Mouse (Mus musculus) right cerebral cortex, adult 18-20 months (tissue): ENCODE measurements at regions not wholly inside any gene's neighbourhood (a gene's known extent, or its start where the extent isn't known, plus 50 kb on each side); places are given as distances from the start of the nearest gene placed in this dataset.
A peak's percentile ranks its signal among the peaks of the same experiment; 100 is the strongest.
"Not testable (repeated sequence)": the region's sequence is repeated elsewhere in the genome, so short reads cannot be mapped to it uniquely, and the experiment has no call there.

ENCODE experiments used
- DNase-seq: peaks from one replicate; pipeline ENCODE4 v3.0.0; 2022; ENCODE audit warnings: mixed read lengths

DNA sequence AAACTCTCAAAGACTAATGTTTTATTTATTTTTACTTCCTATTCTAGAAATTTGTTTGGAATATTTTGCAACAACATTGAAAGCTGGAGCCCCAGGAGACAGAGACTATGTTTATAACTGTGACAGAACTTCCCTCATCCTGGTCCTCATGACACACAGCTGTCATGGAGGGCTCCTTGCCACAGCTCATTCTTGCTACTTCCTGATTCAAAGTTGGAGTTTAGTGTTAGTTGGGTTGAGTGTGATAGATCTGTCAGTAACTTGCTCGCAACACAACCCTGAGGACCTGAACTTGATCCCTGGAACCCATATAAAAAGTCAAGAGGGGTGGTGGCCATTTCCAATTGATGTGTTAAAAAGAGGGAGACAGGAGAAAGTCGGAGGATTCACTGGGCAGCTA is 328.3 kb upstream of the Nox3 start:
- DNase-seq = no peak

DNA sequence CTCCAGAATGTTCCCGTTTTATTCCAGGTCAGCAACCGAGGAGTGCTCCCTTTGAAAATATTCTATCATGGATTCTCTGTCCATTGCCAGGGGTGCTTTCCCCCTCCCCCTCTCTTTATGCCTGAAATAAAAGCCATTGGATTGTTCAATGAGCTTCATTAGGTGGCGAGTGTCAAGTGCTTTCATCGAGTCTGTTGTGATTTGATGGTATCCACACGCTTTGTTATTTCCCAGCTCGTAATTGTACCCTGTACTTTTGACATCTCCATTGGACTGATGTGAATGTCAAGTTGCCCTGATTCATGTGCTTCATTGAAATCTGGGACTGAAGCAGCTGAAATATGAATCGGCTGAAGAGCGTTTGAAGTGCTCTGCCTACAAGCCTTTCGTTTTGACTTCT is 333.1 kb upstream of the Nox3 start:
- DNase-seq = no peak

DNA sequence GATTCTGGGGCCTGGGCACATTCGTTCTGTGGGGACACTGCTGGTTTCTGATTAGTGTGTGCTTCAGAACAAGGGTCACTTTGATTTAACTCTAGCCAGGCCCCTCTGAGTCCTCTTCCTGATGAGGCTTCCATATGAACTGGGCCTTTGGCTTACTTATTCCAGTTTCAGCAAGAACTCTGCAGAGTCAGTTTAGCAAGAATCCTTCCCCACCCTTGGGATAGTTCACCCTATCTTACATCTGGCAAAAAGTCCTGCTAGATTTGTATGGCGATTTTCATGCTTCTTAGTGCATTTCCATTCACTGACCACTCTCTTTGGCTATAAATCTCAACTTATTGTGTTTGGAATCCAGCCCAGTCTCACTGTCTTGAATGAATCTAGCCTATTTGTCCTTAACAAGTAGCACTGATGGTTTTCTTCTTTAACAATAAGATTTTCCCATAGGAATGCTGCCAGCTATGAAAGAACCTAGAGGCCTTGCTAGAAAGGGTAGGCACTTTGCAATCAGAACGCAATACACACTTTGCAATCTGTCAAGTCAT is 338.8 kb upstream of the Nox3 start:
- no peak for DNase-seq

DNA sequence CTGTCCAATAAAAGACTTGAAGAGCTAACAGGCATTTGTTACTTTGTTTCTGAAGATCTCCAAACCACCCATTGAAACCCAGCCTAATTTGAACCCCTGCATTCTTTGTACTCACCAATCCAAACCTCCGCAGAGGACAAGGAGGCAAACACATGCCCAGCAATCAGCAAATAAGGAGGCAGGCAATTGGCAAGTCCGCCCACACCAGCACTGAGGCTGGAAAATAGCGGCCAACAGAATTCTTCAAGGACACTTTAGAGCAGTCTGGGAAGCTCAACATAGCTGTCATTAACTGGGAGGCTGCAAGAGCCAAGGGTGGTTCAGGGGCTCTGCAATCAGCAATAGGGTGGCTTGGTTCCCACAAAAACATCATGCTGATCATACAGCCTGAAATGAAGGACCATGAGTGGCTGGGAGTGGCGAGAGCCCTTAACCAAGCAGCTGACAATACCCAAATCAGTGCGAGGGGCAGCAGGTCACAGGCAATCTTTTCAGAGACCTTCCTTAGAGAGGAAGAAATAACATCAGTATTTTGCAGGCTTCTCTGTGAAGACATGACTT is 344.1 kb upstream of the Nox3 start:
- peak; percentile 5 for DNase-seq

DNA sequence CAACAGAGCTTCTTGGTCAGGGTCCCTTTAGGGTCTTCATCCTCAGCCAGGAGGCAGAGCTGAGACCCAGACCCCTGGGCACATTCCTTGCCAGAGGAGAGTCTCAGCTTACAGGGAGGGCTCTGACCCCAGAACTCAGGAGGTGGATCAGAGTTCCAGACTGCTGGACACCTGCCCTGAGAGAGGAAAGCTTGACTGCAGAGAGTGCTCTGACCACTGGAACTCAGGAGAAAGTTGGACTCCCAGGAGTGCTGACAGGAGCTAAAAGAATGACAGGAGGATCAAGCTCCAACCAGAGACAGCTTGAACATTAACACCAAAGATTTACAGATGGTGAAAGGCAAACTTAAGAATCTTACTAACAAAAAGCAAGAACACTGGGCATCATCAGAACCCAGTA is 364.1 kb upstream of the Nox3 start:
- not testable (repeated sequence) for DNase-seq

DNA sequence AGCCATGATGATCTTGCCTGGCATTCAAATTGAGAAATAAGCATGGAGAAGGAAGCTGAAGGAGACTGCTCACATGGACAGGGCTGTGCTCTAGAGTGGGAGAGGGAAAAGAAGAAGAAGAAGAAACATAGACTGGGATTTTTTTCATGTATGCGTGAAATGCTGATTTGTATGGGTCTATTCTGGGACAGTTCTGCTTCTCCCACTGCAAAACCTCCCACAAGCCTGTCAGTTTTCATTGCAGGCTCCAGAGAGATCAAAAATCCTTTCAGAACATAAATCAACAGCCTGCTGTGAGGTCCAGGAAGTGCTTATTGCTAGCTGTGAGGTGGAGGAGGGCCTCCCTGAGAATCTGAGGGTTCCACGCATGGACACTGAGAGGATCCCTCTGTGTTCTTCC is 377.3 kb upstream of the Nox3 start:
- DNase-seq = peak; percentile 52

DNA sequence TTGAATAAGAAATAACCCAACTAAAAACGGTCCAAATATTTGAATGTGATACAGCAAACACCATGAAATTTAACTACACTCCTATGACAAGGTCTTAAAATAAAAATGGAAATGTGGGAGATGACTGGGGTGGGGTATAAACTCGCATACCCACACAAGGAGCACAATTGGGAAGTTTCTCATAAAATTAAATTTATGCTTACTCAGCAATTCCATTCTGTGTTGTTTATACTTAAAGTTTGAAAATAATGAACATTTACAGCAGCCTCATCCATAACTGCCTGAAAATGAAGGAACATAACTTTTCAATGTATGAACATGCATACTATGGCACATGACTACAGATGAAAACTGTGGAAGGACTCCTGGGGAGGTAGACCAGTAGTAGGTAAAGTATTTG is 384.5 kb upstream of the Nox3 start:
- no peak for DNase-seq

DNA sequence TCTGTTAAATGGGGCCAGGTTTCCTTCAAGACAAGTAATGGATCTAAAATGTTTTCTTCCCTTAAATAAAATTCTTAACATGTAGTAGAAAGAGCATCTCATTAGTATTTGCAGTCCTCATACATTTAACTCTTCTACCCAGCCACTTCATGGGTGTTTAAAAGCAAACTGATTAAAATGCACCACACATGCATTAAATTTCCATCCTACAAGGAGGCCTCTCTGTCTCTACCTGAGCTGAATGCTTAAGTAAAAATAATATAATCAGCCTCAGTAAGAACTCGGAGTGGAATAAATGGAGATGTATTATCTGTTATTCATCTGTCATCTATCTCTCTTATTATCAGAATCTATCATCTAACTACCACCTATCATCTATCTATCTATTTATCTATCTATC is 398.6 kb upstream of the Nox3 start:
- DNase-seq = no peak

DNA sequence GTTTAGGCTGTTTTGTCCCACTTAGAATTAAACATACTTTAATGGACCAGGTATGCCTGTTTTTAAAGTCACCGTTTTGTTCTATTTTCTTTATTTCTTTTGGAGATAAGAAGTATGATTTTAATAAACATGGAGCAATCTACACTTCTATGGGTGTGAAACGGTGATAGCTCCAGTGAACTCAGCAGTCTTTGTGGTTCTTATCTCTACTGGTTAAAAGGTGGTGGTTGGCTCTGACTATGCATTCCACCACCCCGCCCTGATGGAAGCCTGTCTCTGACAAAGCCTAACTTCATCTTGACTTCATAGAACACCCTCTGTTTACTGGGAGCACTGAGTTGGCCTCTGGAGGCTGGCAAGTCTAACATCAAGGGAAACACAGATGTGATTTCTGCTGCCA is 407.3 kb upstream of the Nox3 start:
- DNase-seq = no peak

DNA sequence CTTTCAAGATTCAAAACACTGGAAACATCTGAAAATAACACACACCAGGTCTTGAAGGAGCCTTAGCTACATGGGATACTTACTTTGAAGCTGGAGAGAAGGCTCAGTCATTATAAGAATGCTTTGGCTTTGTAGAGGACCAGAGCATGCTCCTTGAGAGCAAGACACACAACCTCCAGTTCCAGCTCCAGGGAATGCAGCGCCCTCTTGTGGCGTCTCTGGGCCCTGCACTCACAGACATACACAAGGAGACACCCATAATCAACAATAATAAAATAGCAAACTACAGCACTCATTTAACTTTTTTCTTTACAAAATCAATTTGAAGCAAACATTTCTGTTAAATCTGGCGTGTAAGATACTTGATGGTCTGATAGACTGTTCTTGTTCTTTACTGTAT is 413.2 kb upstream of the Nox3 start:
- no peak for DNase-seq

DNA sequence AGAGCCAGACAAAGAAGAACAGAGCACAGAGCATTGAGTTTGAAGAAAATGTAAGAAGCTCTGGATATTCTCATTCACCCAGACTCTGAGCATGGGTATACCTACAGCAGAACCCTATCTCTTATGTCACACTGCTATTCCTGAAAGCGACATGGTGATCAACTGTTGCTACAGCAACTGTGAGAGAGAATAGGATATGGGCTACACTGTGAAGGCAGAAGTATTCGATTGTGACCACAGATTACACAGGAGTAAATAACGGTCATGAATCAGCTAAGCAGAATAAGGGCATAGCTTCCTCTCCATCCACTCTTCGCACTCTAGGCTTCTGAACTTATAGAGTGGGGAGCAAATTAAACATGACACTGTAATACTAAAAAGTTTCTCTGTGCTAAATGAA is 417.0 kb upstream of the Nox3 start:
- no peak for DNase-seq

DNA sequence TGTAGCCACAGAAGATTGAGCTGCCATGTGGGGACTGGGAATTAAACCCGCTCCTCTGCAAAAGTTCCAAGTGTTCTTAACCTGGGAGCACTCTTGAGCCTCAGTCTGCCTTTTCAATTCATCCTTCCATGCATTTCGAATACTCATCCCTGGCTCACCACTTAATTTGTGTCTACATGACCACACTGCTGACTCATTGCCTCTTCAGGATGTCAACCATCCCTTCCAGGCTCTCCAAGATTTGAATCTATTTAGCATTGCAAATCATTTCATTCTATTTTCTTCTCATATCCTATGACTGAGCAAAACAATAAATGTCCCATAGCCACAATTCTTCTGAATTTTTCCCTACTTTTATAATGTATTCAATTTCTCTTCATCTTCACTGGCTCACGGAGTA is 420.4 kb upstream of the Nox3 start:
- DNase-seq = no peak

DNA sequence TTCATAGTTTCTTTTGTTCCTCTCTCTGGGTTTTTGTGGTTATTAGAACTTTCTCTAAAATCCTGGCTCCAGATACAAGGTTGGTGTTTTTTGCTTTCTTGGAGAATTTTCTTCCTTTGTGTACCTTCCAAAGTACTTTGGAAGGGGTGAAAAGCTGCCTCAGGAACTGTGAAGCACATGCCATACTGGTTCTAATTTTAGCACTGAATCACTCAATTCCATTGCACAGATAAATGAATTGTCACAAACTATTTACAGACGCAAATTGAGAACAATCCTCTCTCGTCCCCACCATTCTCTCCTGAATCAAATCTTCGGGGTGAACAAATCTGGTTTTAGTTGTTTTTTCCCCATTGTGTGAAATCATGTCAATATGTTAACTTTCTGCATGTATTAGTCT is 437.6 kb upstream of the Nox3 start:
- DNase-seq = no peak

DNA sequence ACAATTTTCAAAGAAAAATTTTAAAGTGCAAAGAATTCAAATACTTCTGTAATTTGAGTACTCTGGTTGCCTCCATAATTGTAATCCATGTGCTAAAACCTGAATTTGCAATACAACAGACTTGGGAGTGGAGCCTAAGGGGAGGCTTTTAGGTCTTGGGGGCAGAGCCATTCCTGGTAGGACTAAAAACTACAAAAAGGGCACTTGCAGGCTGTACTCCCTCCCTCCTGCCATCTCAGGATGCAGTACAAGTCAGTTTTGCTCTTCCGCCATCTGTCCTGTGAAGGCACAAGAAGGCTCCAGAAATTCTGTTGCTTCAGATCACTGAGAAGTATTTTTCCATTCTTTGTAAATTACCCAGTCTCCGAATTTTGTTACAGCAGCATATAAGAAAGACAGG is 467.4 kb upstream of the Nox3 start:
- DNase-seq = no peak

DNA sequence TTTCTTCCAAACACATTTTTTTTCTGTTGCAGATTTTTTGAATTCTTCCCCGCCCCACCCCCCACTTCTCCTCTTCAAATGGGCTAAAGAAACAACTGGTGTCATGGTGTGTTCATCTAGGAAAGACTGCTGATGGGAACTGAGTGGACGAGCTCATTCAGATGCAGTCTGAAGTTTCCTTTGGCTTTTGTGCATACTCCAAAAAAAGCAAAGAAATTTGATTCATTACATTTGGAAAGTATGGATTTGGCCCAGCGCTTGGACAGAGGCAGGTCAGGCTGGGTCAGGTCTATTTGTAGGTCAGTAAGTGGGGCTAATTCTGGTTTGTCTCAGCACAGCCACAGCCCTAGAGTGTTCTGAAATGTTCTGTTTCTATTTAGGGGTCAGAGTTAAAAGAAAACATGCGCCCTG is 477.9 kb upstream of the Nox3 start:
- no peak for DNase-seq

DNA sequence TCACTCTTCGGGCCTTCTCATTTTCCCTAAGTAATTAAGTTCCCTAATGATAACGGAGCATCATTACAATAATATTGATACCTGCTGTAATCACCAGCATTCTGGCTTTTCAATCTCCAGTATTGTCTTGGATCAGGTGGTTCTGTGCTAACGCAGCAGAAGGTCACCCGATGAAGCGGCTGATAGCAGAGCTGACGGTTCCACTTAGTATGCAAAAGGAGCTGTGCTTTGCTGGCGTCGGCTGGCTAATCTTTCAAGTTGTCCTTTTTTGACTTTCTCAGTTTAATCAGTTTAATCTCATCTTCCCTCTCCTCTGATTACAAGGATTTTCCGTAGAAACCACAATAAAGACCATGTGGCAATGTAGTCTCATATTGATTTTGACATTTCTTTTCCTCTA is 478.9 kb upstream of the Nox3 start:
- no peak for DNase-seq

DNA sequence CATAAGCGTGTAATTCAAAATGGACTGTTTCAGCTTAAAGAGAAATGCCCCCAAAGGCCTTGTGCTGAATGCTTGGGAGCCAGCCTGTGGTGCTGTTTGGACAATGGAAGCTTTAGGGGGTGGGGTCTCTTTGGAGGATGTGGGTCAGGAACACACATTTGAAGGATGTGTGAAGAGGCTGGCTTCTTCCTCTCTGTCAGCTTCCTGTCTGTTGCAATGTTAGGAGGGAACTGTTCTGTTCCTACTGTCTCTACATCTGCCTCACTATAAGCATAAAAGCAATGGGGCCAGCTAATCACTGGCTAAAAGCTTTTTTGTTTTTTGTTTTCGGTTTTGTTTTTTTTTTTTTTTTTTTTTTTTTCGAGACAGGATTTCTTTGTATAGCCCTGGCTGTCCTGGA is 480.5 kb upstream of the Nox3 start:
- DNase-seq = no peak

DNA sequence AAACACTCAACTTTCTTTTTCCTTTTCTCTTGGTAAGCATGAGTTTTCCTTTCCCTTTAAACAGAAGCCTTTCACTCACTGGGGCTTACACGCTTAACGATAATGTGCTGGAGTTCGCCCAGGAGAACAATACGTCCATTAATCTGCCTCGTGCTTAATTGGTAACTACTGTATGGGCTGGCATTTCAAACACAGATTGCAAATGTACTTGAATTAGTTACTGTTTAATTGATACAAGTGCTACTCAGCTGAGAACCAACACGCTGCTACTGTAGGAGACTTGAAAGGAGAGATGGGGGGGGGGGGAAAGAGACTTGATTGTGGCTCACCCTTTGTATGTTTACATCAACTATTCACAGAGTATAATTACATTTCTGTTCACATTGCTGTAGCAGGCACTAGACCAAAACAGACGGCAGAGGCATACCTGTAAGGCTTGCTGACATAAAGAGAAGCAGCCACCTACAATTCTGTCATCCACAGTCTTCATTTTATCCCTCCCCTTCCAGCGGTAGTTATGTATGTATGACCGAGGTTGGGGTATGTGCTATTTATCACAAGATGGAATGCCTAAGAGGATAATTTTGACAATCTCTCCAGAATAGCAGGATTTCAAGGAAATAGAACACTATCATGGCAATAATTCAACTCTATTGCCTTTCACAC is 481.6 kb upstream of the Nox3 start:
- DNase-seq = no peak

DNA sequence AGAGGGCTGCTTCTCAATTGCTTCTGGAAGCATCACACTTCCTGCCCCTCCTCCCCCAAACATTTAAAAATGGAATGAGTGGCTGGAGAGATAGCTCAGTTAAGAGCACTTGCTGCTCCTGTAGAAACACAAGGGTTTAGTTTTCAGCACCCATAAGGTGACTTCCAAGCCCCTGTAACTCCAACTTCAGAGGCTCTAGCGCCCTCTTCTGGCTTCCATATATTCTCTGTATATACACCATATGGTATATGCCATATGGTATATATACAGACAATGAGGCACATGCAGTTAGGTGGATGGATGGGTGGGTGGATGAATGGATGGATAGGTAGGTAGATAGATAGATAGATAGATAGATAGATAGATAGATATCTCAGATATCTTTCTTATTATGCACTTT is 483.2 kb upstream of the Nox3 start:
- no peak for DNase-seq

DNA sequence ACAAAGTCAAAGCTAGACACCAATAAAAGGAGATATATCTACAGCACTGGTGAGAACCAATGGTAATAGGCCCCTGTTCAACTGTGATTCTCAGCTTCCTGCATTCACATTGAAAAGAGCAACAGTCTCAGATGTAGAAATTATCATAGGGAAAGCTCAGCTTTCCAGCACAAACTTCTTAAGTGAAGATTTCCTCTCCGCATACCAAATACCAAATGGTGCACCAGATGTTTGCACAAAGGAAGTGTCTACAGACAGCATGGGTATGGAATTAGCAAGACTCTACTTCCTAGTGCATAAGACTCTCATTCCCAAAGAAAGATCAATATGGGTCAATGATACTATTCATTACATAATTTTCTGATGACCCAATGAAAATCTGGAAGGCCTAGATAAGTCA is 486.0 kb upstream of the Nox3 start:
- DNase-seq = peak; percentile 7

DNA sequence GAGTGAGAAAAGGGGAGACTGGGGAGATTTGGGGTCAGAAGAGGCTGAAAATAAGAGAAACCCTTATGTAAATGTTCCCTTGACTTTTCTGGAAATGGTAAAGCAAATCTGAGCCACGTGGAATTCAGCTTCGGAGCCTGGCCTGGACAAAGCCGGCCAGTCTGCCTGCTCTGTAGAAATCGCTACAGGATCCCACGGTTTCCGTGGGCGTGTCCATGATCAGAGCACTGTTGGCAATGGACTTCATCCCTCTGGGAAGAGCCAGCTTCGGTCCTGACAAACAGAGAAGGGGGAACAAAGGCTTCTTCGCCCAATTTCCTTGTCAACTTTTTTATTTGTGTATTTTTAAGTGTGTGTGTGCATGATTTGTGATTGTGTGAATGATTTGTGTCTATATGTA is 490.7 kb upstream of the Nox3 start:
- DNase-seq = no peak

DNA sequence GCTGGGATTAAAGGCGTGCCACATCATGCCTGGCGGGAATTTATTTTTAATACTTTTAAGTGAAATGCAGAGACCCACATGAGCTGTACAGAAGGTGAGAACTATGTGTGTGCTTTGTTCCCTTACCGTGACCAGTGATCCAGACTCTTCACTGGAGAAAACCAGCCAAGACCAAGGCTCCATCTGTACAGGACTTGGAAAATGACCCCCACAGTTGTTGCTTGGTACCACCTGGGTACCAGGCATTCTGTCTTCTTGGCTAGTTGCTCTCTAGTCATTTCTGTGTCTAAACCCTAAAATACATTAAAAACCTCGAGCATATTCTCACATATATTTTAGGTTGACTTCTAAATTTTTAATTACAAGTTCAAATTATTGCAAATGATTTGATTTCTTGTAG is 491.5 kb upstream of the Nox3 start:
- no peak for DNase-seq

DNA sequence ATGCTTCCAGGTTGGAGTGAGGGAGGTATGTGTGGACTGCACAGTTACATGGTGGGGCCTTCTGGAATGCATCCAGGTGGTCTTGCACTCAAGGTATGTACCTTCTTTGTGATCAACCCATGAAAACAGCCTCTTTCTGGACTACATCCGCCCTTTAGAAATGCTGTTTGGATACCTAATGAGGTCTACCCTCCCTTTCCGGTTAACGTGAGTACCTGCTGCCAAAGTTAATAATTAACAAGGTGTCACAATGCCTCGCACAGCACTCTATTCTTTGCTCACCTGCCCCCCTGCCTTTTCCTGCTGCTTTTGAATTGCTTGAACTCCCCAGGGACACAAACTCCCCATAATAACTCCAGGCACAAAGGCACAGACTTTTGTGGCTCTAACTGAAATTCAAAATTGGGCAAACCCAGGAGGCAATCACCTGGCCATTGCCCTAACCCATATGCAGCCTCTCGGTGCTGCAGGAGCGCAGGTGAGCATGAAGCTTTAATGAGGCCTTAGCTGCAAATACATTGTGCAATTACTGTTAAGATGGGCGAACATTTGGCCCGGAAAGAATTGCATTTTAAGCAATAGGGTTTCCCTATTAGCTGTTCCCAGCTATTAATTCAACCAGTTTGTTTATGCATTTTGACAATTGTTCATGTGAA is 500.9 kb upstream of the Nox3 start:
- DNase-seq = no peak

DNA sequence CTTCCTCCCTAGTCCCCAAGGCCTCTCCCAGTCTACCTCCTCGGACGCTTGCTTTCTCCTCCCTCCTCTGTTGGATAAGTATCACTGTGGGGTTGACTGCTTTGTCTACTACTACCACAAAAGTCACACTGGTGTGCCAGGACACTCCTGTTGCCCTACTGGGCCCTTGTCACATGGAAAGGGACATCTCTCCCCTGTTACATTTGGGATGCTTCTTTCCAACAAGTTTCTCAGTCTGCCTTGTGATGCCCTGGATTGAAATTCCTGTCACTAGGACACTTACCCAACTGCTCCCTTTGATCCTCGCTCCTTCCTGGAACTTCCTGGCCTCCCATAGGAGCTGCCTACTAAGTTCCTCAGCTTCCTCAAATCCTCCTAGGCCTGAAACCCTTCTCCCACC is 501.9 kb upstream of the Nox3 start:
- no peak for DNase-seq

DNA sequence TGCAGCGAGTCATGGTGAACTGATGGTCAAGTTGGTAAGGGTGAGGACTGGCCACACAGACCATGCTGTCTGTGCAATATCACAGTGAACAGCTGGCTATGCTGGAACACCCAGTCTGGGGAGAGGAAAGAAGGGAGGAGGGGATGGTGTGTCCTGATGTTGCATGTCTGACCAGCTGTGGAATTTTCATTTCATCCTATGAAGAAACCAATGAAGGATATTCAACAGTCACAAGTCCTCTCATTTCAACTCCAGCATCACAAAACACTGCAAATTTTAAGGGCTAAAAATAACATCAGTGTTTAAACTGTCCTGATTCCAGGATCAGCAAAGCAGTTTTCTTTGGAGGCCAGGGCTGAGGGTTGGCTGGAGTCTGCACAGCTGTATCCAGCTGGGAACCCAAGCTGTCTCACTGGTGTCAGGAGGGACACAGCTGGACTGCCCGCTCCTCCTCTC is 503.7 kb upstream of the Nox3 start:
- DNase-seq = no peak
